Mouse (Mus musculus) lung, postnatal 0 days (tissue): Measurements from ENCODE around the gene Mfng.

ENCODE experiments used
- CTCF ChIP-seq: IDR thresholded peaks from 2 replicates; pipeline ENCODE4 v1.5.1; 2016; ENCODE audit warnings: antibody characterized with exemption, mild to moderate bottlenecking
- EP300 ChIP-seq: IDR thresholded peaks from 2 replicates; pipeline ENCODE4 v1.6.1; 2016; ENCODE audit warnings: antibody characterized with exemption, mild to moderate bottlenecking, control low read depth

DNA sequence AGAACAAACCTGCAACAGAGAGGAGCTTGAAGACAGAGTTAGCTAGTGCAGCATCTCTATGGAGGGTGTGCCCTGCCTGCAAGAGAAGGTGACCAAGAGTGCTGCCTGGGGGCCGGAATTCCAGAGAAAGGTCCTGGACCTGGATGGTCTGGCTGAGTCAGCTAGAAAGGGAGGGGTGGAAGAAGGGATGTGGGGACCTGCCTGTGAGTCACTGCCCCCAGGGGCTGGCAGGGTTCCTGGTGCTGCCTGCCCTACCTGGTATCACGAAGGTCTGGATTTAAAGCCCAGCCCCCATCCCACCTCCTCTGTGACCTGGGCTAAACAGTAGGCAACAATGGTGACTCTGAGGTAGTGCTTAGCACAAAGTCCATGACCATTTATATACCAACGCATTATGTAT is 33.9 kb upstream of the Mfng start:
- no peak for TF ChIP-seq EP300
- no peak for TF ChIP-seq CTCF
